Mouse (Mus musculus): ENCODE results near the gene Ppbp.

GRCm38 (mm10) chr5:90759077-90760065 lies 8.9 kb upstream of the Ppbp start, which contains the start of gene Cxcl5:
- TF ChIP-seq POLR2A (IDR thresholded peaks at IDR 0.05; ENCODE audit: low read depth, low read length) (peak; percentile 58), CTCF (IDR thresholded peaks at IDR 0.05; ENCODE audit: borderline replicate concordance, insufficient read depth, low read length) (no peak)

All from embryonic fibroblast, embryonic 13.5 days (primary cell).